Mouse (Mus musculus): ENCODE measurements at regions not wholly inside any gene's neighbourhood (a gene's known extent, or its start where the extent isn't known, plus 50 kb on each side); places are given as distances from the start of the nearest gene placed in this dataset.

GRCm38 (mm10) chr11:45679293-45679673, 172.6 kb upstream of the Clint1 start:
- DNase-seq (ENCODE audit: low spot score) (no peak), ATAC-seq (ENCODE audit: low FRiP score, low read depth) (peak; percentile 27; the same call in 1 of the 2 replicates)
- H3K27me3 ChIP-seq (ENCODE audit: control insufficient read depth, insufficient read depth, low read length) = no peaks in the 10 kb centered on the region
- no peak for TF ChIP-seq POLR2A (IDR thresholded peaks at IDR 0.05; ENCODE audit: borderline replicate concordance, extremely low read depth, insufficient read depth, insufficient read length)
- no peaks in the 10 kb centered on the region for H3K9me3 ChIP-seq (ENCODE audit: control insufficient read depth, low read length)
- no peak overlapping the region for H3K4me3 ChIP-seq (replicated peaks; ENCODE audit: low read length)
- no peak overlapping the region for H3K27ac ChIP-seq (replicated peaks; ENCODE audit: low read depth, low read length)
- WGBS = 72% methylated on average over 9 of the region's 9 CpGs
- peaks cover 8% of the 10 kb centered on the region for H3K4me1 ChIP-seq (ENCODE audit: control insufficient read depth, insufficient read depth, low read length)
- H3K4me2 ChIP-seq (replicated peaks; ENCODE audit: low read depth, low read length, severe bottlenecking) = no peak overlapping the region
- no peak overlapping the region for H3K9ac ChIP-seq (ENCODE audit: low read depth, low read length, severe bottlenecking)
- no peaks in the 10 kb centered on the region for H3K36me3 ChIP-seq (ENCODE audit: control insufficient read depth, insufficient read depth, low read length)

GRCm38 (mm10) chr11:45685571-45685970, 166.3 kb upstream of the Clint1 start:
- Histone ChIP-seq H3K27ac (replicated peaks; ENCODE audit: low read depth, low read length) (no peak overlapping the region), H3K4me3 (replicated peaks; ENCODE audit: low read length) (no peak overlapping the region), H3K4me2 (replicated peaks; ENCODE audit: low read depth, low read length, severe bottlenecking) (no peak overlapping the region), H3K4me1 (ENCODE audit: control insufficient read depth, insufficient read depth, low read length) (peaks cover 12% of the 10 kb centered on the region), H3K9ac (ENCODE audit: low read depth, low read length, severe bottlenecking) (no peak overlapping the region), H3K36me3 (ENCODE audit: control insufficient read depth, insufficient read depth, low read length) (no peaks in the 10 kb centered on the region), H3K9me3 (ENCODE audit: control insufficient read depth, low read length) (no peaks in the 10 kb centered on the region), H3K27me3 (ENCODE audit: control insufficient read depth, insufficient read depth, low read length) (no peaks in the 10 kb centered on the region)
- no peak for DNase-seq (ENCODE audit: low spot score)
- TF ChIP-seq POLR2A (IDR thresholded peaks at IDR 0.05; ENCODE audit: borderline replicate concordance, extremely low read depth, insufficient read depth, insufficient read length) = no peak
- 84% methylated on average over 5 of the region's 5 CpGs for WGBS
- no peak for ATAC-seq (ENCODE audit: low FRiP score, low read depth)

- DNase-seq (ENCODE audit: low spot score) = no peak
- Histone ChIP-seq H3K4me2 (replicated peaks; ENCODE audit: low read depth, low read length, severe bottlenecking) (no peak overlapping the region), H3K36me3 (ENCODE audit: control insufficient read depth, insufficient read depth, low read length) (no peaks in the 10 kb centered on the region), H3K27me3 (ENCODE audit: control insufficient read depth, insufficient read depth, low read length) (no peaks in the 10 kb centered on the region), H3K4me1 (ENCODE audit: control insufficient read depth, insufficient read depth, low read length) (no peaks in the 10 kb centered on the region), H3K9me3 (ENCODE audit: control insufficient read depth, low read length) (no peaks in the 10 kb centered on the region), H3K9ac (ENCODE audit: low read depth, low read length, severe bottlenecking) (no peak overlapping the region), H3K27ac (replicated peaks; ENCODE audit: low read depth, low read length) (no peak overlapping the region), H3K4me3 (replicated peaks; ENCODE audit: low read length) (no peak overlapping the region)
- no peak for TF ChIP-seq POLR2A (IDR thresholded peaks at IDR 0.05; ENCODE audit: borderline replicate concordance, extremely low read depth, insufficient read depth, insufficient read length)
- 54% methylated on average over 6 of the region's 6 CpGs for WGBS
- ATAC-seq (ENCODE audit: low FRiP score, low read depth) = no peak
These were observed 158.6 kb upstream of the Clint1 start for GRCm38 (mm10) chr11:45693206-45693605.

- no peak overlapping the region for H3K4me3 ChIP-seq (replicated peaks; ENCODE audit: low read length)
- 68% methylated on average over 3 of the region's 3 CpGs for WGBS
- H3K9me3 ChIP-seq (ENCODE audit: control insufficient read depth, low read length) = no peaks in the 10 kb centered on the region; the same call in 1 of the 2 replicates
- no peaks in the 10 kb centered on the region for H3K27me3 ChIP-seq (ENCODE audit: control insufficient read depth, insufficient read depth, low read length)
- no peaks in the 10 kb centered on the region for H3K4me1 ChIP-seq (ENCODE audit: control insufficient read depth, insufficient read depth, low read length)
- H3K9ac ChIP-seq (ENCODE audit: low read depth, low read length, severe bottlenecking) = no peak overlapping the region
- H3K36me3 ChIP-seq (ENCODE audit: control insufficient read depth, insufficient read depth, low read length) = no peaks in the 10 kb centered on the region
- no peak overlapping the region for H3K4me2 ChIP-seq (replicated peaks; ENCODE audit: low read depth, low read length, severe bottlenecking)
- DNase-seq (ENCODE audit: low spot score) = no peak
- no peak overlapping the region for H3K27ac ChIP-seq (replicated peaks; ENCODE audit: low read depth, low read length)
- no peak for ATAC-seq (ENCODE audit: low FRiP score, low read depth)
- no peak for TF ChIP-seq POLR2A (IDR thresholded peaks at IDR 0.05; ENCODE audit: borderline replicate concordance, extremely low read depth, insufficient read depth, insufficient read length)
These were observed 150.3 kb upstream of the Clint1 start for GRCm38 (mm10) chr11:45701506-45701905.

- DNase-seq (ENCODE audit: low spot score) (no peak), ATAC-seq (ENCODE audit: low FRiP score, low read depth) (no peak)
- 53% methylated on average over 3 of the region's 3 CpGs for WGBS
- no peaks in the 10 kb centered on the region; the same call in 1 of the 2 replicates for H3K9me3 ChIP-seq (ENCODE audit: control insufficient read depth, low read length)
- H3K4me3 ChIP-seq (replicated peaks; ENCODE audit: low read length) = no peak overlapping the region
- no peaks in the 10 kb centered on the region for H3K27me3 ChIP-seq (ENCODE audit: control insufficient read depth, insufficient read depth, low read length)
- H3K4me2 ChIP-seq (replicated peaks; ENCODE audit: low read depth, low read length, severe bottlenecking) = no peak overlapping the region
- no peaks in the 10 kb centered on the region for H3K36me3 ChIP-seq (ENCODE audit: control insufficient read depth, insufficient read depth, low read length)
- TF ChIP-seq POLR2A (IDR thresholded peaks at IDR 0.05; ENCODE audit: borderline replicate concordance, extremely low read depth, insufficient read depth, insufficient read length) = no peak
- no peak overlapping the region for H3K9ac ChIP-seq (ENCODE audit: low read depth, low read length, severe bottlenecking)
- H3K27ac ChIP-seq (replicated peaks; ENCODE audit: low read depth, low read length) = no peak overlapping the region
- no peaks in the 10 kb centered on the region for H3K4me1 ChIP-seq (ENCODE audit: control insufficient read depth, insufficient read depth, low read length)
These were observed 148.9 kb upstream of the Clint1 start for GRCm38 (mm10) chr11:45702916-45703315.

- 76% methylated on average over 5 of the region's 5 CpGs for WGBS
- Histone ChIP-seq H3K27ac (replicated peaks; ENCODE audit: low read depth, low read length) (no peak overlapping the region), H3K9me3 (ENCODE audit: control insufficient read depth, low read length) (no peaks in the 10 kb centered on the region; the same call in 1 of the 2 replicates), H3K9ac (ENCODE audit: low read depth, low read length, severe bottlenecking) (no peak overlapping the region), H3K4me3 (replicated peaks; ENCODE audit: low read length) (no peak overlapping the region), H3K36me3 (ENCODE audit: control insufficient read depth, insufficient read depth, low read length) (no peaks in the 10 kb centered on the region), H3K27me3 (ENCODE audit: control insufficient read depth, insufficient read depth, low read length) (no peaks in the 10 kb centered on the region), H3K4me1 (ENCODE audit: control insufficient read depth, insufficient read depth, low read length) (no peaks in the 10 kb centered on the region), H3K4me2 (replicated peaks; ENCODE audit: low read depth, low read length, severe bottlenecking) (no peak overlapping the region)
- ATAC-seq (ENCODE audit: low FRiP score, low read depth) = no peak
- no peak for TF ChIP-seq POLR2A (IDR thresholded peaks at IDR 0.05; ENCODE audit: borderline replicate concordance, extremely low read depth, insufficient read depth, insufficient read length)
- no peak for DNase-seq (ENCODE audit: low spot score)
These were observed 147.4 kb upstream of the Clint1 start for GRCm38 (mm10) chr11:45704411-45704810.

Measured in limb, embryonic 14.5 days (tissue).